Mouse (Mus musculus) forebrain, embryonic 15.5 days (tissue): ENCODE measurements around the gene Yes1. TPM values are rescaled to one million over a fixed set of nuclear protein-coding genes. Genes with fewer than 3 reads are reported as not detected.

Source experiments
- ATAC-seq: fragments of 200-750 bp; cut with Nextera tagmentation; replicated peaks from 2 replicates; pipeline ENCODE4 v1.8.0; 2017; ENCODE audit warnings: mild to moderate bottlenecking, moderate TSS enrichment, moderate library complexity
- H3K27ac ChIP-seq: fragments of 300-500 bp; sonication (generic); replicated peaks from 2 replicates; pipeline ENCODE4 v1.5.1; 2015; ENCODE audit warnings: mild to moderate bottlenecking, inconsistent platforms
- H3K27me3 ChIP-seq: fragments of 300-500 bp; sonication (generic); 2 replicates; pipeline ENCODE4 v1.6.1; 2015; ENCODE audit warnings: inconsistent platforms
- H3K36me3 ChIP-seq: fragments of 300-500 bp; sonication (generic); 2 replicates; pipeline ENCODE4 v1.6.1; 2015; ENCODE audit warnings: mild to moderate bottlenecking, inconsistent platforms
- H3K4me1 ChIP-seq: fragments of 300-500 bp; sonication (generic); 2 replicates; pipeline ENCODE4 v1.6.1; 2015; ENCODE audit warnings: inconsistent platforms
- H3K4me2 ChIP-seq: fragments of 300-500 bp; sonication (generic); replicated peaks from 2 replicates; pipeline ENCODE4 v1.6.1; 2015; ENCODE audit warnings: mild to moderate bottlenecking, inconsistent platforms
- H3K4me3 ChIP-seq: fragments of 300-500 bp; sonication (generic); 2 replicates; pipeline ENCODE4 v1.5.1; 2015; ENCODE audit warnings: mild to moderate bottlenecking, inconsistent platforms
- H3K9ac ChIP-seq: fragments of 300-500 bp; sonication (generic); replicated peaks from 2 replicates; pipeline ENCODE4 v1.6.1; 2015; ENCODE audit warnings: mild to moderate bottlenecking, inconsistent platforms
- H3K9me3 ChIP-seq: fragments of 300-500 bp; sonication (generic); 2 replicates; pipeline ENCODE4 v1.6.1; 2016; ENCODE audit warnings: inconsistent platforms
- WGBS: fragments of 180-500 bp; shearing (Covaris S2); methylation state at CpG from one replicate; pipeline ENCODE4 v1.1.7; 2015; ENCODE audit warnings: mixed read lengths; 5-methylcytosine and 5-hydroxymethylcytosine counted together
- polyA plus RNA-seq: library from polyadenylated mRNA; unstranded; fragments of >200 nt; fragmentation: Nextera tagmentation; extraction: Ambion mirVana; gene quantifications from 2 replicates; pipeline ENCODE4 v1.2.1, GENCODE M21; 2015

The Yes1 gene
- polyA plus RNA-seq = 23.3 and 23.7 TPM in 2 replicates

DNA sequence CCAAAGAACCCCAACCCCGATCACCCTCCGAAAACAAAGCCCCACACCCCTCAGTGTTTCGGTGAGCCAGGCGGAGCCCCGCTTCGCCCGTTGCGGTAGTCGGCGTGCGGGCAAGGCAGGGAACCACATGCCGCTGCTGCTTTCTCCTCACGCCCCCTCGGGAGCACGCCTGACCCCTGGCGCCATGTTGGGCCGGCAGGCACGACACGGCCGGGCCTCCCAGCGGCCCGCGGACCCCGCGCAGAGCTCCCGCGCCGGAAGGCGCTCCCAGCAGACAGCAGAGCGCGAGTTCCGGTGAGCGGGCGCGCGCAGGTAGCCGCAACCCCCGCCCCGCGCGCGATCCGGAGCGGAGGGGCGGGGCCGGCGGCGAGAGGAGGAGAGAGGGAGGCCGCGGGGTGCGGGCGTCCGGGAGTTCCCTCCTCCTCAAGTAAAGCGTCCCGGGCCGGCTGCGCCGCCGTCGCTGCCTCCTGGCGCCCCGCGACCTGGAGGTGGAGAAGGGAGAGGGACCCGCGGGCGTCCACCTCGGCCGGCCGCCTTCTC lies at the start of gene Yes1:
Yes1 (plus strand) TSS at position 371 of the 540 bp plus-strand sequence.
- peak; percentile 93 for ATAC-seq
- Histone ChIP-seq H3K27me3 (no peaks in the 10 kb centered on the region), H3K9me3 (no peaks in the 10 kb centered on the region), H3K4me3 (peak within 1 kb of the TSS; percentile 91), H3K4me1 (peaks cover 31% of the 10 kb centered on the region), H3K4me2 (peak within 1 kb of the TSS; percentile 88), H3K27ac (peak within 1 kb of the TSS; percentile 86), H3K9ac (peak within 1 kb of the TSS; percentile 94), H3K36me3 (no peaks in the 10 kb centered on the region)
- under 1% methylated on average over 58 of the region's 69 CpGs for WGBS

DNA sequence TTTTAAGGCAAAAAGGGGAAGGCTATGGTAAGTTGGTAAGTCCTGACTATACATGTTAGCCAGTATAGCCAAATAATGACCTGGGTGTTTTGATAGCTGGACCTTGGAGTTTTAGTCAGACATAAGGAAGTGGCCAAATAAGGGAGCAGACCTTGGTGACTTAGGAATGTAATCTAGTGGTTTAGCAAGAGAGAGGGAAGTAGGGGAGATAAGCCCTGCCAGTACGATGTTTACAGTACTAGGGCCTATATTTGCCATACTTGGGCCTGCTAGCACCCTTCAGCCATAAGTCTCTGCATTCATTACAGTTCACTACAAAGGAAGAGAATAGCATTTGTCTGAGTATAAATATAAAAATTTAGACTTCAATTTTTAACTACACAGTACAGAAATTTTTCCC lies 46.3 kb upstream of the Yes1 start:
- Histone ChIP-seq H3K36me3 (no peaks in the 10 kb centered on the region), H3K4me2 (no peak overlapping the region), H3K27ac (no peak overlapping the region), H3K9ac (no peak overlapping the region), H3K27me3 (no peaks in the 10 kb centered on the region), H3K4me3 (no peak overlapping the region), H3K9me3 (no peaks in the 10 kb centered on the region), H3K4me1 (no peaks in the 10 kb centered on the region)
- 91% methylated on average over 1 of the region's 1 CpGs for WGBS
- ATAC-seq = no peak

DNA sequence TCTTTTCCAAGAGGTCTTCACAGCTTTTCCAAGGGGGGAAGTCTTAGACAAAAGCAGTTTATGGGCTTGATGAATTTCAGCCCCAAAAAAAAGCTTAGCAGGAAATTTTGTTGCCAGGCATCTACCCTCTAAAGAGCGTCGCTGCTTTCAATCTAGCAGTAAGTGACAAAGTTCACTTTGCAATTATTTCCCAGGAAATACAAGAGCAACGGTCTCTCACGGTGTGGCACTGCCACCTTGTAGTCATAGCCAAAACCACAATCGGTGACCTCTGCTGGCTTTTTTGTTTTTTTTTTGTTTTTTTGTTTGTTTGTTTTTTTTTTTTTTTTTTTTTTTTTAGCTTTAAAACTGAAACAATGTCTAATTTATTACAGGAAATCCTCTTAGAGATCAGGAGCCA lies 39.2 kb upstream of the Yes1 start:
- Histone ChIP-seq H3K4me1 (no peaks in the 10 kb centered on the region), H3K9me3 (no peaks in the 10 kb centered on the region), H3K27me3 (no peaks in the 10 kb centered on the region), H3K36me3 (no peaks in the 10 kb centered on the region), H3K4me2 (no peak overlapping the region), H3K9ac (no peak overlapping the region), H3K4me3 (no peak overlapping the region), H3K27ac (no peak overlapping the region)
- no peak for ATAC-seq
- 80% methylated on average over 5 of the region's 5 CpGs for WGBS

DNA sequence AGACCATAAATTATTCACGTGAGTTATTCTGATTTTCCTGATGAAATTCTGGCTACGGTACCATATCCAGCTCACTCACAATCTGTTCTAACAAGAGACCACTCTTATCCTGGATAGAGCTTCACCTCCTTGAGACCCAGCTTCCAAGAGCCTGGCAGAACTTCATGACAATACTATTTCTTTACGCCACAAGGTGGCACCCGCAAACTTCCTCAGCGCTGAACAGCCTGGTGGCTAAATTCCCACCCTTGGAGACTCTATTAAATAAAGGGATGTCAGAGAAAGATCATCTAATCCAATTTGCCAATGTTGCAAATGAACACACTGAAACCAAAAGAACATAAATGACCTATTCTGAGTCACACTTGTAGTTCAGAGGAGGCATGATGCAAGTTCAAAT lies 22.8 kb upstream of the Yes1 start:
- Histone ChIP-seq H3K4me2 (no peak overlapping the region), H3K9ac (no peak overlapping the region), H3K27ac (no peak overlapping the region), H3K27me3 (no peaks in the 10 kb centered on the region), H3K36me3 (no peaks in the 10 kb centered on the region), H3K9me3 (no peaks in the 10 kb centered on the region), H3K4me1 (no peaks in the 10 kb centered on the region), H3K4me3 (no peak overlapping the region)
- WGBS = 19% methylated on average over 5 of the region's 5 CpGs
- ATAC-seq = no peak

DNA sequence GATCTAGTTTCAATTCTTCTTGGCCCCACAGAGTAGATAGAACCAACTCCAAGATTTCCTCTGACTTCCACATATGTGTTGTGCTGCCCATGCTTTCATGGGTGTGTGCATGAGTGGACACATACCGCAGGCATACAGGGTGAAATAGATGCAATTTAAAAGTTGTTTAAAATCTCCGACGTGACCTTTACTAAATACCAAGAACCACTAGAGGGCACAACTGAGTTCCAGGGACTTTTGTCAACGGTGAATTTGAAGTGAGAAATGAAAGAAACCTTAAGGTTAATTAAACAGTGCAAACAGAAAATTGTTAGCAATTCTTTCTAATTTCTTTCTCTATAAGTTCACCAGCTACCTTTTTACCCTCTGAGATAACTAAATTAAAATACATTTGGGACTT lies 17.2 kb upstream of the Yes1 start:
- no peaks in the 10 kb centered on the region for H3K27me3 ChIP-seq
- no peak overlapping the region for H3K4me3 ChIP-seq
- no peaks in the 10 kb centered on the region for H3K9me3 ChIP-seq
- no peak overlapping the region for H3K27ac ChIP-seq
- WGBS = 19% methylated on average over 4 of the region's 4 CpGs
- H3K36me3 ChIP-seq = no peaks in the 10 kb centered on the region
- no peak overlapping the region for H3K9ac ChIP-seq
- no peak for ATAC-seq
- no peaks in the 10 kb centered on the region for H3K4me1 ChIP-seq
- no peak overlapping the region for H3K4me2 ChIP-seq

DNA sequence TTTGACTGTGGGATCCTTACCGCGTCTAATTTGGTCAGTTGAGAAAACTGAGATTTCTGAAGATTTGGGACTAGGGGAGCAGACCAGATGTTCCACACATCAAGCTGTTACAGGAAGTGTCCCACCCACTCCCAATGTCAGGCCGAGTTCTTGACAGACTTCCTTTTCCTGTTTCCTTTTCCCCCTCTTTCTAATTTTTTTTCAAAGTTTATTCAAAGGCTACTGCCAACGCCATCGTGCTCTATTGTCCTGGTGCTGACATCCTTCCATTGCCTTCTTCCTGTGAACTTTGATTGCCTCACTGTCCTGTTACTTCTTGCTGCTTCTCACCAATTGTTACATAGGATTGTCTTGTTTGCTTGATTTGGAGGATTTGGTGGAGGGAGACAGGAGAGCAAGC lies 16.6 kb upstream of the Yes1 start:
- Histone ChIP-seq H3K4me1 (no peaks in the 10 kb centered on the region), H3K27me3 (no peaks in the 10 kb centered on the region), H3K9me3 (no peaks in the 10 kb centered on the region), H3K4me3 (no peak overlapping the region), H3K27ac (no peak overlapping the region), H3K4me2 (no peak overlapping the region), H3K36me3 (no peaks in the 10 kb centered on the region), H3K9ac (no peak overlapping the region)
- 79% methylated on average over 5 of the region's 5 CpGs for WGBS
- no peak for ATAC-seq

DNA sequence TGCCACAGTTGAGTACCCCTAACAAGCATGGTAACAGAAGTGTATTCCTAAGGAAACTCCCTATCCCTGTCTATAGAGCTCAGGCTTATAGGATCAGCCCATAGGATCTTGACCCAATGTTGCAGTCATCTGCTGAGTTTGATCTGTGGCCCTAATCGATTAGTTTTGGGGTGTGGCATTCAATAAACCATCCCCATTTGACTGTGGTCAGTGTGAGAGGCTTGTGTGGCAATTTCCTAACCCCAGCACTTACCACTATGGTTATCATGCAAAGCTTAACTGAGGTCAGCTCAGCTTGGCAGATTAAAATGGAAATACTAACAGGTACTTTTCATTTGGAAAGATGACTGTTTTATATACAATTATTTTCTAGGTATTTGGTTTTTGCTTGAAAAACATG lies 5.1 kb upstream of the Yes1 start:
- Histone ChIP-seq H3K36me3 (no peaks in the 10 kb centered on the region), H3K4me1 (peaks cover 3% of the 10 kb centered on the region; the same call in 1 of the 2 replicates), H3K9me3 (no peaks in the 10 kb centered on the region), H3K4me2 (no peak overlapping the region), H3K4me3 (no peak overlapping the region), H3K27me3 (no peaks in the 10 kb centered on the region), H3K9ac (no peak overlapping the region), H3K27ac (no peak overlapping the region)
- ATAC-seq = no peak
- WGBS = 84% methylated on average over 1 of the region's 1 CpGs

DNA sequence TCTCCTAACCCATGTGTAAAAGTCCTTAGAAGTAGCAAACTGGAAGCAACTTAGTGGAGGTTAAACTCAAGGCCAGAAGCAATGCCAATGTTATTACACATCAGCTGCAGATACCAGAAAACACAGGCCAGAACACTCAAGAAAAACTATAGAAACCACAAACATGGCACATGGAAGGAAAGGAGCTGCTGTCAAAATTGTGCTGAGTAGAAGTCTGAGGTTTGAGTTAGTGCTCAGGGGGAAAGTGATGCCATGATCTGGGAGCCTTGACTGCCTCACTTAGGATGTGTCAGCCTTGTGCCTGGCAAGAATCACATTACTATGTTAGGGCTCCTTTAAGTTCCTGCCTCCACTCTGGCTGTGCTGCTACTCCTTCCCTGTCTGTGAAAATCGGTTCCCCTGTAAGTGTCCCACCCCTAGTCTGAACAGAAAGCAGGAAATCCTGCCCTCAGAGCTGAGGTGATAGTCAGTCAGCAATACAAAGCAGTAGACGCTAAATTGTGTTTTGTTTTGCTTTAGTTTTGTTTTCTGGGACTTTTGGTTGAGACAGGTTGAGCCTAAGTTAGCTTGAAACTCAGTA lies 3.1 kb upstream of the Yes1 start:
- Histone ChIP-seq H3K36me3 (no peaks in the 10 kb centered on the region), H3K4me1 (peaks cover 16% of the 10 kb centered on the region), H3K9me3 (no peaks in the 10 kb centered on the region), H3K4me3 (no peak overlapping the region), H3K4me2 (no peak overlapping the region), H3K9ac (no peak overlapping the region), H3K27ac (no peak overlapping the region), H3K27me3 (no peaks in the 10 kb centered on the region)
- WGBS = 53% methylated on average over 2 of the region's 2 CpGs
- ATAC-seq = no peak

DNA sequence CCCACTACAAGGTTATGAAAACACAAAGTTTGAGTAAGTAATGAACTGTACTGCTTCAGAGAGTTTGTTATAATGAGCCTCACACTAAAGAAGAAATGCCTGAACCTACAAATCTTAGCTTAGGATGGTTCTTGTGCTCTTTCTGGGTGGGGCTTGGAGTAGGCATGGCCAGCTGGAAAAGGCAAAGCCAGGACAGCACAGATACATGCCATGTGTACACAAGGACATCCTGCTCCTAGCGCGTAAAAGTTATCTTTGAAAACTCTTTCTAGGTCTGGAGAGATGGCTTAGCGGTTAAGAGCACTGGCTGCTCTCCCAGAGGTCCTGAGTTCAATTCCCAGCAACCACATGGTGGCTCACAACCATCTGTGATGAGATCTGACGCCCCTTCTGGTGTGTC lies 2.5 kb upstream of the Yes1 start:
- H3K27me3 ChIP-seq = no peaks in the 10 kb centered on the region
- H3K9ac ChIP-seq = no peak overlapping the region
- H3K27ac ChIP-seq = no peak overlapping the region
- H3K36me3 ChIP-seq = no peaks in the 10 kb centered on the region
- H3K4me2 ChIP-seq = no peak overlapping the region
- 86% methylated on average over 4 of the region's 4 CpGs for WGBS
- no peak overlapping the region for H3K4me3 ChIP-seq
- H3K9me3 ChIP-seq = no peaks in the 10 kb centered on the region
- H3K4me1 ChIP-seq = peaks cover 16% of the 10 kb centered on the region
- ATAC-seq = no peak

DNA sequence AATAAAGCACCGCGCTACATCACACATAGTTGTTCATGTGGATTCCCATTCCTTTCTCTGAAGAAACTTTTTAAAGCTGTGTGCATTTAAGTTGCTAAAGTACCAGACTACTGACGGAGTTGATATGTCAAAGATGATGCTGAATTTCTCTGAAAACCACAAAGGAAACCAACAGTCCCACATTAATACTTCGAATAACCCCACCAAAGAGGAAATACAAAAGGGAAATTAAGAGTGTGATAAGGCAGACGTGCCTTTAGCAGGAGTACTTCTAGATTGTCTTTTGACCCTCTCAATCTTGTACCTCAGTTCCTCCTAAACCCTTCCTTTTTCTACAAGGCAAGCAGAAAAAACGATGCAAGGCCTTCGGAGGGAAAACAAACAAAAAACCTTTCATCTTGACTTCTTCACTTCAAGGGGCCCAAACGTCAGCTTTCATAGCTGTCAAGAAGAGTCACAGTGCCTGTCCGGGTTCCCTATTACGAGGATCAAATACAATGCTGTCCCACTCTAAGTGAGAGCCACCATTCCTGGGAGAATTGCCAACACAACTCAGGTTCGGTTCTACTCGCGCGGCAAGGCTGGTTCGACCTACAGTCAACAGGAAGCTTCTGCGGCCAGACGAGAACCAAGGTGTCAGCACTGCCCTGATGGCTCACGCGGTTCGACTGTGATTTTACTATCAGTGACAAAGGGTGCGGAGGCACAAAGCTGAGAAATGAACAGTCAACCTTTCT lies 739 bp upstream of the Yes1 start:
- Histone ChIP-seq H3K4me1 (peaks cover 27% of the 10 kb centered on the region), H3K27ac (peak overlapping the region; percentile 86), H3K9ac (peak overlapping the region; percentile 94), H3K27me3 (no peaks in the 10 kb centered on the region), H3K9me3 (no peaks in the 10 kb centered on the region), H3K4me2 (peak overlapping the region; percentile 88), H3K4me3 (peak overlapping the region; percentile 91), H3K36me3 (no peaks in the 10 kb centered on the region)
- ATAC-seq = peak; percentile 47
- WGBS = 17% methylated on average over 21 of the region's 21 CpGs

DNA sequence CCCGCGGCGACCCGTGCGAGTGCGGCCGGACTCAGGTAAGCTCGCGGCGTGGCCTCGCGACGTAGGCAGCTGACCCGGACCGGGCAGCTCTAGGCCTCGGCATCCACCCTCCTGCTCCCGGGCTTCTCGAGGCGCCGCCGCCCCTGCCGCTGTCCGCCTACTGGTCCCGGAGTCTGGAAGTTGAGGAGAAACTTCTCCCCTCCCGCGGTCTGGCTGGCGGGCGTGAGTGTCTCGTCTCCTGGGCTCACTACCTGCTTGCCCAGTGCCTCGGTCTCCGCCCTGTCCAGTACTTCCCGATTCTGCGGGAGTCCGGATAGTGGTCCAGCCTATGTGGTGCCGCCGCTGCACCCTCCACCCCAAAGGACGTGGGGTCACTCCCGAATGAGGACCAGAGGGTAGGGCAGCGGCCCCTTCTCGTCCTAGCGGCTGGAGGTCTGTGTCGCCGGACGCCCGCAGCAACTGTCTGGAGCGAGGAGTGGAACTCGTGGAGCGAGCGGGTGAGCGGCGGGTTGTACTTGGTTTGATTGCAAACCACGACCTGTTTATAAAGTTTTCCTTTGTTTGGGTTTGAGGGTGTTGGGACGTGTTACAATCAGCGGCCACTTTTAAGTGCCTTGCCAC lies 480 bp downstream of the Yes1 start:
- WGBS = under 1% methylated on average over 47 of the region's 54 CpGs
- ATAC-seq = peak; percentile 53
- Histone ChIP-seq H3K27ac (peak overlapping the region; percentile 86), H3K4me1 (peaks cover 31% of the 10 kb centered on the region), H3K4me2 (peak overlapping the region; percentile 88), H3K36me3 (no peaks in the 10 kb centered on the region), H3K9ac (peak overlapping the region; percentile 94), H3K9me3 (no peaks in the 10 kb centered on the region), H3K4me3 (peak overlapping the region; percentile 91), H3K27me3 (no peaks in the 10 kb centered on the region)

DNA sequence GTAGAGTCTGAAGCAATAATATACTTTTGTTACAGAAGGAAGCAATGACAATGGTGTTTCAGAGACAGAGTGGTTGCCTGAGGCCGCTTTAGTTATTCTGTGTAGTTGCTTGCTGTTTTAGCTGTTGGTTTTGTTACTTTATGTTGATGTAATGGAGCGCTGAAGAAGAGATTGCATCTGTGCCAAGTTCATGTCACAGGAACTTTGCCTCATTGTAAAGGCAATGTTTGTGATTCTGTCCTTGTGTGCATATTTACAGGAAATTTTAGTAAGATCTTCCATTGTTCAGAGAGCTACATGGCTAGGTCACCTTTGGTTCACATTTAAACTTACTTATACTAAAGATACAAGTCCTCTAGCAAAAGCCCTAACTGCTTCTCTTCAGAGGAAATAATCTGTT lies 3.3 kb downstream of the Yes1 start:
- no peaks in the 10 kb centered on the region for H3K36me3 ChIP-seq
- H3K9ac ChIP-seq = no peak overlapping the region
- 15% methylated on average over 2 of the region's 2 CpGs for WGBS
- peaks cover 34% of the 10 kb centered on the region for H3K4me1 ChIP-seq
- H3K27me3 ChIP-seq = no peaks in the 10 kb centered on the region
- H3K27ac ChIP-seq = peak overlapping the region; percentile 84
- H3K9me3 ChIP-seq = no peaks in the 10 kb centered on the region
- H3K4me2 ChIP-seq = peak overlapping the region; percentile 25; the same call in 1 of the 2 replicates
- ATAC-seq = no peak
- no peak overlapping the region for H3K4me3 ChIP-seq
